Mouse (Mus musculus): ENCODE measurements around the gene Dlx1. TPM values are rescaled to one million over a fixed set of nuclear protein-coding genes. Genes with fewer than 3 reads are reported as not detected.

Gene Dlx1
- polyA plus RNA-seq, 1 experiment from 2014 or later: 69.6 TPM

- peaks cover 92% of the 10 kb centered on the region for H3K27me3 ChIP-seq (replicated peaks; ENCODE audit: low read depth, poor library complexity, severe bottlenecking)
- H3K36me3 ChIP-seq (replicated peaks): peaks cover 22% of the 10 kb centered on the region
- DNase-seq (ENCODE audit: low spot score): no peak
- peaks cover 79% of the 10 kb centered on the region for H3K4me1 ChIP-seq
- H3K4me3 ChIP-seq: peak overlapping the region; percentile 65
- peak overlapping the region; percentile 91 for H3K27ac ChIP-seq (replicated peaks)
- H3K9me3 ChIP-seq: no peaks in the 10 kb centered on the region
- under 1% methylated on average over 20 of the region's 20 CpGs for WGBS
These were observed 16.0 kb downstream of the Dlx1 start for GRCm38 (mm10) chr2:71543948-71544347.

- Histone ChIP-seq H3K4me3 (peak overlapping the region; percentile 65), H3K4me1 (peaks cover 72% of the 10 kb centered on the region), H3K36me3 (replicated peaks) (peaks cover 22% of the 10 kb centered on the region), H3K9me3 (no peaks in the 10 kb centered on the region), H3K27ac (replicated peaks) (peak overlapping the region; percentile 91), H3K27me3 (replicated peaks; ENCODE audit: low read depth, poor library complexity, severe bottlenecking) (peaks cover 92% of the 10 kb centered on the region)
- DNase-seq (ENCODE audit: low spot score): peak; percentile 73
- WGBS: under 1% methylated on average over 61 of the region's 61 CpGs
These were observed 16.7 kb downstream of the Dlx1 start for GRCm38 (mm10) chr2:71544391-71545285.

- H3K27me3 ChIP-seq (replicated peaks; ENCODE audit: low read depth, poor library complexity, severe bottlenecking): peaks cover 92% of the 10 kb centered on the region
- H3K9me3 ChIP-seq: no peaks in the 10 kb centered on the region
- H3K4me3 ChIP-seq: peak overlapping the region; percentile 65
- H3K4me1 ChIP-seq: peaks cover 64% of the 10 kb centered on the region
- peak overlapping the region; percentile 91 for H3K27ac ChIP-seq (replicated peaks)
- WGBS: under 1% methylated on average over 32 of the region's 32 CpGs
- H3K36me3 ChIP-seq (replicated peaks): peaks cover 22% of the 10 kb centered on the region
- DNase-seq (ENCODE audit: low spot score): peak; percentile 63
These were observed 17.5 kb downstream of the Dlx1 start for GRCm38 (mm10) chr2:71545401-71545881.

- peak overlapping the region; percentile 91 for H3K27ac ChIP-seq (replicated peaks)
- peaks cover 61% of the 10 kb centered on the region for H3K4me1 ChIP-seq
- H3K27me3 ChIP-seq (replicated peaks; ENCODE audit: low read depth, poor library complexity, severe bottlenecking): peaks cover 92% of the 10 kb centered on the region
- peak overlapping the region; percentile 65 for H3K4me3 ChIP-seq
- H3K9me3 ChIP-seq: no peaks in the 10 kb centered on the region
- under 1% methylated on average over 59 of the region's 59 CpGs for WGBS
- no peak for DNase-seq (ENCODE audit: low spot score)
- H3K36me3 ChIP-seq (replicated peaks): peaks cover 22% of the 10 kb centered on the region
These were observed 18.1 kb downstream of the Dlx1 start for GRCm38 (mm10) chr2:71545882-71546639.

GRCm38 (mm10) chr2:71546640-71547071 lies 18.7 kb downstream of the Dlx1 start, which contains the start of gene Dlx2:
TSS of gene Dlx2 (minus strand) at chr2:71546754.
- under 1% methylated on average over 37 of the region's 37 CpGs for WGBS
- H3K4me1 ChIP-seq: peaks cover 61% of the 10 kb centered on the region
- peak within 1 kb of the TSS; percentile 65 for H3K4me3 ChIP-seq
- peaks cover 92% of the 10 kb centered on the region for H3K27me3 ChIP-seq (replicated peaks; ENCODE audit: low read depth, poor library complexity, severe bottlenecking)
- H3K27ac ChIP-seq (replicated peaks): peak within 1 kb of the TSS; percentile 91
- DNase-seq (ENCODE audit: low spot score): peak; percentile 94
- H3K36me3 ChIP-seq (replicated peaks): peaks cover 22% of the 10 kb centered on the region
- H3K9me3 ChIP-seq: no peaks in the 10 kb centered on the region

- peak; percentile 89 for DNase-seq (ENCODE audit: low spot score)
- 0% methylated on average over 8 of the region's 8 CpGs for WGBS
- peaks cover 55% of the 10 kb centered on the region for H3K4me1 ChIP-seq
- peaks cover 92% of the 10 kb centered on the region for H3K27me3 ChIP-seq (replicated peaks; ENCODE audit: low read depth, poor library complexity, severe bottlenecking)
- H3K4me3 ChIP-seq: peak overlapping the region; percentile 2; the same call in 1 of the 2 replicates
- H3K9me3 ChIP-seq: no peaks in the 10 kb centered on the region
- H3K36me3 ChIP-seq (replicated peaks): peaks cover 16% of the 10 kb centered on the region
- no peak overlapping the region for H3K27ac ChIP-seq (replicated peaks)
These were observed 19.9 kb downstream of the Dlx1 start for GRCm38 (mm10) chr2:71547829-71548228.

GRCm38 (mm10) chr2:71550330-71550729 lies 22.4 kb downstream of the Dlx1 start:
- WGBS: 25% methylated on average over 3 of the region's 3 CpGs
- H3K27ac ChIP-seq (replicated peaks): no peak overlapping the region

GRCm38 (mm10) chr2:71551704-71552103 lies 23.8 kb downstream of the Dlx1 start:
- H3K36me3 ChIP-seq (replicated peaks): no peaks in the 10 kb centered on the region
- H3K9me3 ChIP-seq: no peaks in the 10 kb centered on the region
- H3K27ac ChIP-seq (replicated peaks): no peak overlapping the region
- WGBS: 3% methylated on average over 18 of the region's 18 CpGs
- DNase-seq (ENCODE audit: low spot score): peak; percentile 28
- H3K27me3 ChIP-seq (replicated peaks; ENCODE audit: low read depth, poor library complexity, severe bottlenecking): peaks cover 71% of the 10 kb centered on the region
- peaks cover 26% of the 10 kb centered on the region for H3K4me1 ChIP-seq
- H3K4me3 ChIP-seq: peak overlapping the region; percentile 41

More at GRCm38 (mm10) chr2:71550330-71550729, 22.4 kb downstream of the Dlx1 start:
- no peak for DNase-seq (ENCODE audit: low spot score)
- Histone ChIP-seq H3K4me1 (peaks cover 39% of the 10 kb centered on the region), H3K36me3 (replicated peaks) (no peaks in the 10 kb centered on the region), H3K4me3 (no peak overlapping the region), H3K27me3 (replicated peaks; ENCODE audit: low read depth, poor library complexity, severe bottlenecking) (peaks cover 84% of the 10 kb centered on the region), H3K9me3 (no peaks in the 10 kb centered on the region)

- H3K36me3 ChIP-seq (replicated peaks): no peaks in the 10 kb centered on the region
- peaks cover 34% of the 10 kb centered on the region for H3K27me3 ChIP-seq (replicated peaks; ENCODE audit: low read depth, poor library complexity, severe bottlenecking)
- 61% methylated on average over 5 of the region's 5 CpGs for WGBS
- H3K9me3 ChIP-seq: peaks cover 11% of the 10 kb centered on the region; the same call in 1 of the 2 replicates
- H3K4me3 ChIP-seq: no peak overlapping the region
- DNase-seq (ENCODE audit: low spot score): no peak
- no peak overlapping the region for H3K27ac ChIP-seq (replicated peaks)
- H3K4me1 ChIP-seq: peaks cover 12% of the 10 kb centered on the region
These were observed 28.2 kb downstream of the Dlx1 start for GRCm38 (mm10) chr2:71556071-71556470.

GRCm38 (mm10) chr2:71566466-71566865 lies 38.6 kb downstream of the Dlx1 start:
- DNase-seq (ENCODE audit: low spot score): no peak
- H3K27ac ChIP-seq (replicated peaks): no peak overlapping the region
- H3K4me3 ChIP-seq: no peak overlapping the region
- no peaks in the 10 kb centered on the region for H3K4me1 ChIP-seq
- no peaks in the 10 kb centered on the region for H3K9me3 ChIP-seq
- peaks cover 8% of the 10 kb centered on the region; the same call in 1 of the 2 replicates for H3K27me3 ChIP-seq (replicated peaks; ENCODE audit: low read depth, poor library complexity, severe bottlenecking)
- WGBS: 79% methylated on average over 9 of the region's 9 CpGs
- H3K36me3 ChIP-seq (replicated peaks): no peaks in the 10 kb centered on the region

- H3K36me3 ChIP-seq (replicated peaks): no peaks in the 10 kb centered on the region
- no peak overlapping the region for H3K4me3 ChIP-seq
- peak; percentile 32 for DNase-seq (ENCODE audit: low spot score)
- 0 out of 2 replicates have a peak, but pooled peaks cover 5% of the 10 kb centered on the region for H3K9me3 ChIP-seq
- H3K27ac ChIP-seq (replicated peaks): no peak overlapping the region; the same call in 1 of the 2 replicates
- H3K27me3 ChIP-seq (replicated peaks; ENCODE audit: low read depth, poor library complexity, severe bottlenecking): peaks cover 8% of the 10 kb centered on the region; the same call in 1 of the 2 replicates
- 31% methylated on average over 4 of the region's 4 CpGs for WGBS
- peaks cover 22% of the 10 kb centered on the region for H3K4me1 ChIP-seq
These were observed 45.8 kb downstream of the Dlx1 start for GRCm38 (mm10) chr2:71573736-71574135.

GRCm38 (mm10) chr2:71577059-71577458 lies 49.1 kb downstream of the Dlx1 start:
- peaks cover 38% of the 10 kb centered on the region for H3K4me1 ChIP-seq
- H3K4me3 ChIP-seq: no peak overlapping the region
- DNase-seq (ENCODE audit: low spot score): no peak
- 88% methylated on average over 2 of the region's 2 CpGs for WGBS
- H3K36me3 ChIP-seq (replicated peaks): no peaks in the 10 kb centered on the region
- H3K27me3 ChIP-seq (replicated peaks; ENCODE audit: low read depth, poor library complexity, severe bottlenecking): peaks cover 17% of the 10 kb centered on the region
- no peak overlapping the region for H3K27ac ChIP-seq (replicated peaks)
- H3K9me3 ChIP-seq: 0 out of 2 replicates have a peak, but pooled peaks cover 5% of the 10 kb centered on the region

All from embryonic facial prominence, embryonic 10.5 days (tissue).